Mouse (Mus musculus): Measurements from ENCODE around the gene Mtfp1.
"Not testable (repeated sequence)": the region's sequence is repeated elsewhere in the genome, so short reads cannot be mapped to it uniquely, and the experiment has no call there.

The Mtfp1 gene

GRCm38 (mm10) chr11:4095171-4096053 lies at the start of gene Mtfp1:
TSS of gene Mtfp1 (minus strand) at chr11:4095445.
- peak; percentile 49 for DNase-seq (ENCODE audit: low read depth, low spot score)

GRCm38 (mm10) chr11:4143281-4144062 lies 48.2 kb upstream of the Mtfp1 start:
- DNase-seq (ENCODE audit: low read depth, low spot score), result no peak

- DNase-seq (ENCODE audit: low read depth, low spot score), result no peak
Observed at GRCm38 (mm10) chr11:4142352-4142751, 47.1 kb upstream of the Mtfp1 start.

GRCm38 (mm10) chr11:4141505-4141904 lies 46.3 kb upstream of the Mtfp1 start:
- DNase-seq (ENCODE audit: low read depth, low spot score), result no peak

GRCm38 (mm10) chr11:4138964-4139363 lies 43.7 kb upstream of the Mtfp1 start:
- no peak for DNase-seq (ENCODE audit: low read depth, low spot score)

GRCm38 (mm10) chr11:4134986-4135935 lies 40.0 kb upstream of the Mtfp1 start, which contains the start of gene Rnf215:
TSS of gene Rnf215 (plus strand) at chr11:4135202.
- peak; percentile 92 for DNase-seq (ENCODE audit: low read depth, low spot score)

GRCm38 (mm10) chr11:4134400-4134799 lies 39.2 kb upstream of the Mtfp1 start:
- DNase-seq (ENCODE audit: low read depth, low spot score), result no peak

GRCm38 (mm10) chr11:4133450-4133849 lies 38.2 kb upstream of the Mtfp1 start:
- peak; percentile 46 for DNase-seq (ENCODE audit: low read depth, low spot score)

GRCm38 (mm10) chr11:4128461-4128860 lies 33.2 kb upstream of the Mtfp1 start:
- not testable (repeated sequence) for DNase-seq (ENCODE audit: low read depth, low spot score)

- DNase-seq (ENCODE audit: low read depth, low spot score), result no peak
Observed at GRCm38 (mm10) chr11:4127059-4127458, 31.8 kb upstream of the Mtfp1 start.

GRCm38 (mm10) chr11:4123922-4124321 lies 28.7 kb upstream of the Mtfp1 start:
- peak; percentile 31 for DNase-seq (ENCODE audit: low read depth, low spot score)

- no peak for DNase-seq (ENCODE audit: low read depth, low spot score)
Observed at GRCm38 (mm10) chr11:4122742-4123579, 27.7 kb upstream of the Mtfp1 start, which contains the start of gene Sec14l2. TSS of gene Sec14l2 (minus strand) at chr11:4123415.

- DNase-seq (ENCODE audit: low read depth, low spot score), result no peak
Observed at GRCm38 (mm10) chr11:4122226-4122625, 27.0 kb upstream of the Mtfp1 start.

- no peak for DNase-seq (ENCODE audit: low read depth, low spot score)
Observed at GRCm38 (mm10) chr11:4121691-4122090, 26.4 kb upstream of the Mtfp1 start.

- DNase-seq (ENCODE audit: low read depth, low spot score), result no peak
Observed at GRCm38 (mm10) chr11:4119635-4120034, 24.4 kb upstream of the Mtfp1 start.

GRCm38 (mm10) chr11:4118081-4118921 lies 23.1 kb upstream of the Mtfp1 start:
- DNase-seq (ENCODE audit: low read depth, low spot score), result no peak

- DNase-seq (ENCODE audit: low read depth, low spot score), result no peak
Observed at GRCm38 (mm10) chr11:4117372-4118071, 22.3 kb upstream of the Mtfp1 start.

- no peak for DNase-seq (ENCODE audit: low read depth, low spot score)
Observed at GRCm38 (mm10) chr11:4116458-4117141, 21.4 kb upstream of the Mtfp1 start.

All from c-Kit-negative CD71-positive TER-119-positive erythroid progenitor cells, embryonic 14.5 days (primary cell).